Mouse (Mus musculus) lung, adult 2 months (tissue): ENCODE measurements around the gene Ina.

ENCODE experiments used
- CTCF ChIP-seq: fragments of 200-500 bp; IDR thresholded peaks from 2 replicates; pipeline ENCODE4 v1.5.1; 2011; ENCODE audit warnings: mild to moderate bottlenecking, low read length, control low read depth; ENCODE audit not compliant: insufficient read depth
- POLR2A ChIP-seq: fragments of 200-500 bp; IDR thresholded peaks from 2 replicates; pipeline ENCODE4 v1.6.1; 2011; ENCODE audit warnings: low read depth, mild to moderate bottlenecking, control low read depth, low read length, borderline replicate concordance; ENCODE audit errors: extremely low read depth

DNA sequence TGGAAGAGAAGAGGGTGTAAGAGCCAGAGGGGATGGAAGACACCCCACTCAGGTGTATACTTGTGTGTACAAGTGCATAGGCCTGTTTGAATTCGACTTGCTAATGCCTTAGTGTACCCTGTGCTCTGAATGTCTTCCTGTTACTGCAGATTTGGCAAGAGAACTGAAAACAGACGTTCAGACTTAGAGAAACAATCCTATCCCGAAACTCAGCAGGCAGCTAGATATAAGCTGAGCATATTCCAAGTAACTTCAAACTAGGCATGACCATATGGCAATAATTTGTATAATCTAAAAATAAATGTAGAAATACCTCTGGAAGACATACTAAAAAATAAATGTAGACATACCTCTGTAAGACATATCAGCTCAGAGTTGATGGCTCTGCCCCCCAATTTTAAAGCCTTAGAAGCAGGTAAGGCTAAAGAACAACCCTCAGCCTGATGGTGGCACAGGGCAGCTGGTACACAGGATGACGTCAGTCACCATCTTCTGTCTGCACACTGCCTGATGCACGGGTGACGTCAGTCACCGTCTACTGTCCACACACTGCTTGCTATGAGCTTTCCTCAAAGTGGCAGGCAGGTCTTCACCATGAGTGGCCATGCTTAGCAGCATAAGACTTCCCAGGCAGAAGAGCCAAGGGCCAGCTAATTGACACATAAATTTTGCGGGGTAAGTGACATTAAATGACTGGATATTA is 16.2 kb upstream of the Ina start:
- TF ChIP-seq CTCF (no peak), POLR2A (no peak)
